Mouse (Mus musculus) embryo, embryonic 10 days (tissue): ENCODE measurements at regions not wholly inside any gene's neighbourhood (a gene's known extent, or its start where the extent isn't known, plus 50 kb on each side); places are given as distances from the start of the nearest gene placed in this dataset.
"Not testable (repeated sequence)": the region's sequence is repeated elsewhere in the genome, so short reads cannot be mapped to it uniquely, and the experiment has no call there.

Source experiments
- DNase-seq: peaks from one replicate; pipeline ENCODE4 v3.0.0-alpha.2; 2015; ENCODE audit warnings: low spot score

DNA sequence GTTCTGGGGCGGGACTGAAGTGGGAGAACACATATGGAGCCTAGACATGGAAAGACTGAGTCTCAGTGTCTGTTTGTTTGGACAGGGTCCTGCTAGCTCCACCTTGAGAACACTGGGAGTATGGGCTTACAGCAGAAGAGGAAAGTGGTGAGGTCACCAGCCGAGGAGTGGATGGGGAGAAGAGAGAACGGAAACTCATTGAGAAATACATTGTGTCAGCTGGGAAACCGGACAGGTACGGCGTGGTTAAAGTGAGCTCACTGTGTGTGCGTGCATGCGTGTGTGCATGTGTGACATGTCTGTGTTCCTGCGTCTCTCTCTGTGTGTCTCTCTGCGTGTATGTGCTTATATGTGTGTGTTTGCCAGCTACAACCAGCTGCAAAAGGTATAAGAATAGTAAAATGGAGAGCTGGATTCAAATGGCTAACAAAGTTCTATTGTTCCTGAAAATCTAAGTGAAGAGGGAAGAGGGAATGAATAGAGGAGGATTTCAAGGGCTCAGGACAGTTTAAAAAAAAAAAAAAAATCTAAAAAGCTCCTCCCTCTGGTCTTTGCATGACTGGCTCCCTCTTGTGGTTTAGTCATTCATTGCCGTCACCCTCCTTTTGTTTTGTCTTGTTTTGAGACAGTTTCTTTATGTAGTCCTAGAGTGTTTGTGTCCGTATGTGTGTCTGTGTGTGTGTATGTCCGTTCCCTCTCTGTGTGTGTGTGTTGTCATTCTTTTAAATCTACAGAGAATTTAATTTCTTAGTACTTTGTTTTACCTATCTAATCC is 52.0 kb upstream of the Ak4 start:
- peak; percentile 75 for DNase-seq

DNA sequence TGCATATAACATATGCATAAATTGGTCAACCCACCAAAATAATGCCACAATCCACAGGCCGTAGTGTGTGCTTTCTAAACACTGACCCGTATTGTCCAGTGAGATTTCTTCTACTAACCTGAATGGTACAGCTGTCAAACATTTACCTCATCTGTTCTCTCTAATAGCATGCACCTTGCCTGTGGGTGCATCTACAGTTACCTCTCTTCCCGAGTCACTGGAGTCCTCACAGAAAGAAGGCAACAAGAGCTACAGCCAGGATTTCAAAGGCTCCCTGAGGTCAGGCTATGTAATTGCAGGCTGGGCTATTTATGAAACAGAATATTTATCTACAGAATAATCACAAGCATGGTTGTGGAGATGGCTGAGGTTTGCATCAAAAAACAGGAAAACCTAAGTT is 53.8 kb upstream of the Ak4 start:
- no peak for DNase-seq

DNA sequence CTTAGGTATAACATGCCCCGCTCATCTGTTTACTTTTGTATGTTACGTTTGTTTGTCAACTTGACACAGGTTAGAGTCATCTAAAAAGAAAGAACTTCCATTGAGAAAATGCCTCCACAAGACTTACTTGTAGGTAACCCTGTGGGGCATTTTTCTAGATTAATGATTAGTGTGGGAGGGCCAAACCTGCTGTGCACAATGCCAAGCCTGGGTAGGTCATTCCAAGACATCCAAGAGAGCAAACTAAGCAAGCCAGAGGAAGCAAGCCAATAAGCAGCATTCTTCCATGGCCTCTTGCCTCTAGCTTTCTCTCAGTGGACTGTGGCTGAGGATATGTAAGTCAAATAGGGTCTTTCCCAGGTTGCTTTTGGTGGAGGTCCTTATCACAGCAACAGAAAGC is 54.4 kb upstream of the Ak4 start:
- DNase-seq, result no peak

DNA sequence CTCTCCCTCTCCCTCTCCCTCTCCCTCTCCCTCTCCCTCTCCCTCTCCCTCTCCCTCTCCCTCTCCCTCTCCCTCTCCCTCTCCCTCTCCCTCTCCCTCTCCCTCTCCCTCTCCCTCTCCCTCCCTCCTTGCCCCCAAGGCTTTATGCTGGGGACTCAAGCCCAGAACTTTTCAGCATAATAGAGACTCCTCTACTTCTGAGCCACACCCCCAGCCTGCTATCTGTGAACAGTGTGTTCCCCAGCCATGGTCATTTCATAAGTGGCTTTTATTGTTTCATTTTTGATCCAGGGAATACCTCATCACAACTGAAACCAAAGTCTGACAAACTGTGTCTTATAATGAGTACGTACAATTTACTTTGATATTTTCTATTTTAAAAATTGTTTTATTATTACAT is 55.8 kb upstream of the Ak4 start:
- not testable (repeated sequence) for DNase-seq

DNA sequence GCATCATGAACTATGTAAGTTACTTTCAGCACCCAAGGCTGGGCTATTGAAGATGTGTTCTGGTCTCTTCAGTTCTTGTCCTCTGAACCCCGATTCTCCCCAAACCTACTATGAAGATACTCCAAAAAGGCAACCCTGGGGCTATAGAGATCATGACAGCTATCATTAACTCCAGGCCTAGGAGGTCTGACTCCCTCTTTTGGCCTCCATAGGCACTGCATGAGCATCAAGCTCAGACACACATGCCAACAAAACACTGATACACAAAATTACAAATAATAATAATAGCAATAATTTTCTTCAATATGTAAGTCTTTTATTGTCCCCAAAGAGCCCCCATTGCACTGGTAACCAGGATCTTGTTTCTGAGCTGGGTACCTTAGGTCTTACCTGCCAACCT is 57.3 kb upstream of the Ak4 start:
- DNase-seq, result no peak

DNA sequence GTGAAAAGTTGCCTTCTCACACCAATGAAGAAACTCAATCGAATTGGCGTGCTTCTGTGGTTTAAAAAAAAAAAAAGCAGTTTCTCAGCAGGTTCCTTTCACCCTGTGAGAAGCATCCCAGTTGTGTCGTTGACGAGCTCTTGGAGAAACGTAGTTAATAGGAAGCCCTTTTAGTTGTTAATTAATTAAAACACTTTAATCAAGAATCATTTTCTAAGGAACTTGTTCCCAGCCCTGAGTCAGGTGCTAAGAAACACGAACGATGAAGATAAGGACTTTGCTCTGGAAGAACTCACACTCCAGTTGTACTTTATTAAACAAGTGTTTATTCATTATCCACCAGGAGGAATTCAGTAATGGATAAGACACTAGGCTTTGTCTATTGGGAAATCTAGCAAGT is 58.8 kb upstream of the Ak4 start:
- DNase-seq, result no peak

DNA sequence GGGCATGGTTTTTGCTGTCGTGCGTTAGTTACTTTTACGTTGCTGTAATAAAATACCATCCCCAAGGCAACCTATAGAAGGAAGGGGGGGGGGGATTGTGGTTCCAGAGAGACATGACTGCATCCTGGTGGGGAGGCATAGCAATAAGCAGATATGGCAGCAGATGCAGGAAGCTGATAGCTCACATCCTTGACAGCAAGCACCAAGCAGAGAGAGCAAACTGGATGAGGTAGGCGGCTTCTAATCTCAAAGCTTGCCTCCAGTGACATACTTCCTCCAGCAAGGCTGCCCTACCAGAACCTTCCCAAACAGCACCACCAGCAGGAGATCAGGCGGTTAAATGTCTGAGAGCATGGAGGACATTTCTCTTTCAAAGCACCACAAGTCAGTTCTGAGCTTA is 60.0 kb upstream of the Ak4 start:
- no peak for DNase-seq

DNA sequence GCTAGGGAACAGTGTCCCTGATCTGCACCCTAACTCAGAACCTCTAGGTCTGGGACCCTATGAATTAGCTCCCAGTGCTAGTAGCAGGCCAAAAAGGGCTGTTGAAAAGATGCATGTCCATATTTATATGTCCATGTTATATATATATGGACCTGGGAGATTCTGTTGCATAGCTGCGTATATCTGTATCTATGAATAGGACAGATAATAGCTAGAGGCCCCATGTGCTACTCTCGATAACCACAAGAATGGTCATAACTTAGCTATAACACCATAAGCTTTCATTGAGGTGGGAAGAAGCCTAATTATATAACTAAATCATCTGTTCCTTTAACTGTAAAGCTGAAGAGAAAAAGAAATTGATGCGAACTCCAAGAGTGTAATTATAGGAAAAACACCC is 60.6 kb upstream of the Ak4 start:
- DNase-seq, result no peak

DNA sequence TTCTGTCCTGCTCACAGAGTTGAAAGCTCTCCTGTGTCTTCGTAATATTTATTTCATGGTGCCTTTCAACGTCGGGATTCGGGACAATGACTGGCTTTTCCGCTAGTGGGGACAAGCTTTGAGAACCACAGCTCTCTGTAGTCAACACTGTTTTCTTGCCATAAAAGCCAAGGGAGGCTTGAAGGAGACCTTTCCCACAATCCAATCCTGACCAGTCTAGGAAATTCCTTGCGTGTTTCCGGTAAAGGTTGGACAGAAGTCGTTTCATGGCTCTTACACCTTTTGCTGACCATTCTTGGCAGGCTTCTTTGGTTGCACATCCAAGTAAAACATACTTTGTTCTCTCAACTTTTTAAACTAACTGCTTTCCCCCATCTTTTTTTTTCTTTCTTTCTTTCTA is 61.2 kb upstream of the Ak4 start:
- no peak for DNase-seq

DNA sequence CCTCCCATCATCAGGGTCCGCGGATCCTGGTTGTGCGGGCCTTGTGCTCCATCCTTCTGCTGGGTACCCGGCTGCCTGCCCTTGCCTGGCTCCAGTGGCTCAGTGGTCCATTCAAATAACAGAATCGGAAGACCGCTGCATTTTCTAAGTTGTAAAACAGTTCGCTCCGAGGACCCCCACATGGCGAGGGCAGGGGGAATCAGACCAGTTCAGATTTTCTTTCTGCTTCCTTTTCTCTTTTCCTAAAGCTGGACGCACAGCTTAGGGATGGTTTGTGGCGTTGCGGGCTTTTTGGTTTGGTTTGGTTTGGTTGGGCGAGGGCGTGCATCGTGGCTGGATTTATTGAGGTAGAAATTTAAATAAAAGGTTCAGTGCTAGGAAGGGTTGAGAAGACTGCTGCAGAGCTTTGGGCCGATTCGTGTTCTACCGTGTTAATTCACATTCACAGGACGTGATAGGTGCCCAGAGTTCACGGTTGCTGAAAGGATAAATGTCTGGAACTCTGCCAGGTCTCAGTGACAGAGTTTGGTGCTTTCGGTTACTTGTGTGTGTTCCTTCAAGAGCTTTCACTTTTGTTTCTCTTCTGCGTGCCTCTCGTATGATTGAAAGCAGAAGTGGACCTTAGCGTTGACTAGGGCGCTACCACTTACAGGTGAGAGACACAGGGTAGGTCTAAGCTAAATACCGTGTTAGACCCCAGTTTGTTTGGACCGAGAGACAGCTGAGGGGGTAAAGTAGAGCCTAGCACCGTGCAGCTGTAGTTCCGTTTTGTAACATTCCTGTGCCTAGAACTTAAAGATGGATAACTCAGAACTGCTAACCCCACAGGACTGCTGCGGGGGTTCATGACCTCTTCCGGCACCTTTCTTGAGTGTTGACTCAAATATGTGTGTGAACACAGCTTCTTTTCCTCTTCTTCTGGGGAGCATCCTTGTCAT is 61.9 kb upstream of the Ak4 start:
- peak; percentile 28 for DNase-seq

DNA sequence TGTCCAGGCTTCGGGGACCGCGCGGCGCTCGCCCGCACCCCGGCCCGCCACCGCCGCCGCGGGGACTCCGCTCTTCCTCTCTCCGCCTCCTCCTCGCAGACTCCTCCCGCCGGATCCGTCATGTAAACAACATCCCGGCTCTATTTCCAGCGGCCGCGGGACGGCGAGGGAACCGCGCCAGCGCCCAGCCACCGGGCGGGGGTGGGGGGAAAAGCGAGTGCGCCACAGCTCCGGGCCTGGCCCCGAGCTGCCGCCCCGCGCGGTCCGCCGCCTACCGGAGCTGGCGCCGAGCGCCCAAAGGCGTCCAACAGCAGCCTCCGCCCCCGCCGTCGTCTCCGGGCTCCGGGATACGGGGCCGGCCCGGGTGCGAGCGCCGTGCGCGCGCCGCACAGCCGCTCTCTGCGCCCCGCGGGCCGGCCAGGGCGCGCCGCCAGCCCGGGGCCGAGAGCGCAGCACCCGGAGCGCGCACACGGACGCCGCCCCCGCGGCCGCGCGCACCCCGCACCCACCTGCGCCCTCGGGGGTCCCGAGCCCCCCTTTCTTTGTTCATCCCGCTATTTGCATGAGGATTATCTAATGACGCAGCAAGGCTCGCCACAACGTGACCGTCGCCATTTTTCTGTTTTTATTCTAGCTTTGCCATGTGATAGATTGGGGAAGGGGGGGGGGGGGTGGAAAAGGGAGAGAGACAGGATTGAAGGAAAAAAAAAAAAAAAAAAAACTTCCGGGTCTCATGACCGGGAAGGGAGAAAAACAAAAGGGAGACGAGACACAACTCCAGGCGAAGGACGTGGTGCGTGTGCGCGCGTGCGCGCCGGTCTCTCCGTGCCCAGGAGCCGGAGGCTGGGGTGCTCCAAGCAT is 62.8 kb upstream of the Ak4 start:
- DNase-seq, result peak; percentile 85

DNA sequence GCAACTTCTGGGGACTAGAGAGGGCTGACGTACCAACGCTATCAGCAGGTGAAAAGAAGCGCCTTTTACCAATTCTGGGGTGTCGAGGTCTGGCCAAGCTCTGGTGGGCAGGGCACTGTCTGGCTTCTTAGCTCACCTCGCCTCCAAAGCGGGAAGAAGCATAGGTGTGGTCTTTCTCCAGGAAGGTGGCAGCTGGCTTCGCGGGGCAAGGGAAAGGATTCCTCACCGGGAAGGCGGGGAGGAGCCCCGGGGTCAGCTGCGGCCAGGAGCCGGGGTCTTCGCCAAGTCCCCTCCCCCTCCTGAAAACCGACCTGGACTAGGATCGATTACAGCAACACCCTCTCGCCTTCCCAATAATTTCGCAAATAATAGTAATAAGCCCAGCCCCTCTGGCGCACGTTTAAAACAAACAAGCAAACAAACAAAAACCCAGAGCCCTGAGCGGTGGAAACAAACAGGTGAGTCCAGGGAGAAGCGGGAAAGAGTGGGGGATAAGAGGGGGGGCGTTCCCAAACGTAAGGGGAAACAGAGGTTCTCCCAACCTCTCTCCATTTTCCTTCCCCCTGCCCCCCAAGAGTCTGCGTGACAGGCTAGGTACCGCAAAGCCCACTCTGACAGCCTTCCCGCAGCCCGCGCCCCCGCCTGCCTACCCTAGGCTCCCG is 63.5 kb upstream of the Ak4 start:
- DNase-seq, result peak; percentile 16

DNA sequence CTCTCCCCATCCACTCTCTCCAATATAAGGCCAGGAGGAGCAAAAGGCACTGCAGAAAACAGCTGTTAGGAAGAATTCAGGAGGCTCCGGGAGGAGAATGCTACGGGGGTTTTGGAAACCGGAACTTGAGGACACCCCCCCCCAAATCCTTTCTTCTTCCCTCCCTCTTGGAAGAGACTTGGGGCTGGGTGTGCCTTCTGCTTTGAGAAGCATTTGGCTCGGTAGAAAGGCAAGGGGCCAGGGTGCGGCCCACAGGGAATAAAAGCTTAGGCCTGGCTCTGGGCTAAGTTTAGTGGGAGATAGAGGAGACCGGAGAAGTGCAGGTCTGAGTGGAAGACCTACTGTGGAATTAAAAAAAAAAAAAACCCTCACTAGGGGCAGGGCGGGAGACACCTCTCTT is 64.1 kb upstream of the Ak4 start:
- no peak for DNase-seq

DNA sequence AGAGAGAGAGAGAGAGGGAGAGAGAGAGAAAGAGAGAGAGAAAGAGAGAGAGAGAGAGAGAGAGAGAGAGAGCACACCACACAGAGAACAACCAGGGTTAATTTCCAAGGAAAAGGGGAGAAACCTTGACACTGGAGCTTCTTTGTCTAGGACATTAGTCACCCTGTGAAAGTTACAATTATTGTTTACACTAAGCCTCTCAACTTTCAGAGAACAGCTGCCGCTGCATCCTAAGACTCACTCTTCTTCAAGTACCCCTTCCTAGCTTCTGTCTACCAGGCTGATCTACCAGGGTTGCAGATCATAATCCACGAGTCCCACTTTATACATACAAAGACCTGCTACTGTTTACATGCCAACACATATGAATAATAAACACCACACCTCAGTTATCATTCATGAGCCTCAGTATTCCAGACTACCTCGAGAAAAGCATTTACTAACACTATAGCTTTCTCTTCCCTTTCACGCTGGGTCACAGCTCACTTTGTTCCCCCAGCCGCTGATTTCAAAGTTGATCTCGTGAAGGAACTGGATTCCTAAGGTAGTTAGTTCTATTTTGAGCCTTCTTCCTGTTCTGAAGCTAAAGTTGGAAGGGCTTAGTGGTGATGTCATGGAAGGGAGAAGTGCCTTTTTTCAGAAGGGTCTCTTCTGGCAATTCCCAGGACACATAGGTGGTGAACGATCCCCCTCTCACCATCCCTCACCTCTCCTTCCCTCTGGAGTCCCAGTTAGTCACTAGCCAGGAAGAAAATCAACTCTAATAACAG is 64.8 kb upstream of the Ak4 start:
- DNase-seq, result no peak

DNA sequence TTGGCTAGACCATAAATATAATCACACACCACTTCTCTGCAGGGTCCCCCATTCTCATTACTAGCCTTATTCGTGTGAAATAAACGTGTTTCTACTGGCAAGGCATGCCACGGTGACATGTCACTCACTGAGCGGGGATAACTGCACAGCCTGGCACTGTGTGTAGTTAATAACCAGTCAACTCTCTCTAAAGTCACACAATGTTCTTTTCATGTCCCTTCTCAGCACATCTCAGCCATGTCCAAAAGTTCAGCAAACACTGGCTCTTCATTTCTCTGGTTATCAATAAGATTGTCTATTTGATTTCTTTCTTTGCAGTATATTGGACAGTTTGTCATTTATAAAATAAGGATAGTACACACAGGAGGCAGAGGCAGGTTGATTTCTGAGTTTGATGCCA is 66.9 kb upstream of the Ak4 start:
- no peak for DNase-seq

DNA sequence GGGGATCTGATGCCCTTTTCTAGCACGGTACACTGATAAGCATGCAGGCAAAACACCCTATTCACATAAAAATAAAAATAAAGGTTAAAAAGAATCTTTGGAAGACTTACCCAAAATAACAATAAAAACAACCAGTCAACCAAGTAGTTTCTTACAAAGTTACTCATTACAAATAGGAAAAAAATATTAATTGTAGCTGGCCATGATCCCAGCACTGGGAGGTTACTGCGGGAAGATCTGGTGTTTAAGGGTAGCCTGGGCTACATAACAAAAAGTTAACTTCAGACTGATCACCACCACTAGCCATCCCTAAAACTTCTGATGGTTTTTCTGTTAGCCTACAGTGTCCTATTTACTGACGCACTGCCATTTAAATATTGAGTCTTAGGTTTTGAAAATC is 67.4 kb upstream of the Ak4 start:
- no peak for DNase-seq

DNA sequence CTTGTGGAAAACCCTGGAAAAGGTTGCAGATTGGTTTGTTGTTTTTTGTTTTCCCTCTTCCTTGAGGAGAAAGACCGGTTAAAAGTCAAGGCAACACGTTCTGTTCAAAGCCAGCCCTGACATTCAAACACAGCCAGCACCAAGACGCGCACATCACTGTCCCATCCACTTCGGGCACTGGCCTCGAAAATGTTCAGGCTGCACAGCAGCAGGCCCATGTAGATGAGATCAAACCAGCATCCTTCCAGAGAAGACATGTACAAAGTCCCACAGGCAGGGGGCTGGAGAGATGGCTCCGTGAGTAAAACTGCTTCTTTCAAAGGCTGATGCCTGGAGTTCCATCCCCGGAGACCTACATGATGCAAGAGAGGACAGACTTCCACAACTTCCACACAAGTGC is 68.4 kb upstream of the Ak4 start:
- no peak for DNase-seq

DNA sequence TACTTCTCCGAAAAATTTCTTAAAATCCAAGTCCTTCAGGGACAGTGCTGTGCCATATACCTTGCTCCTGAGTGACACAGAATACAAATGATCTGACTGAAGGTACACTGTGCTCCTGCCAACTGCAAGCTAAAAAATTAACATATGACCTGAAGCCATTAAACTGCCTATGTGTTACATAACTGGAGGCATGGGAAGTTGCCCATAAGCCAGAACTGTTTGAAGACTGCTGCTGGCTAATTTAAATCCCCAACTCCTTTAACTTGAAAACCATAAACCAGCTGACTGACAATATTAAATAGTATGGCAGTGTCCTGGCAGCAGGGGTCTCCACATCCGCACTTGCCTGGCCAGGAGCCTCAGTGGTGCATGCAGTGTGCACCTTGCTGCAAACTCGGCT is 68.9 kb upstream of the Ak4 start:
- no peak for DNase-seq

DNA sequence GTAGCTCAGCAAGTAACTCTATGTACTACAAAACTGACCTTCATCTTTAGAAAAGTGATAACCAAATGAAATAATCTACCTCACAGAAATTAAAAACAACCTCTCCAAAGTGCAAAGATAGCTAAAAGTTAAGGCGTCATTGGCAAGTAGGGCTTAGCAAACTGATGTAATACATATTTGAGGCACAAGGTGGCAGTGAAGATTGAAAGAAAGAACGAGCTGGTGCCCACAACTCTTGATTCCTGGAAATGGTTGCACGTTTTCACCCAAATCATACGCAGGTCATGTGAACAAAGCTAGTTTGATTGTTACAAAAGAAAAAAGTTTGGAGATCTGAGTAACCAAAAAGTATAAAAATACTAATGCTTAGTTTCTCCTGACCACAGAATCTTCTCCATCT is 69.7 kb upstream of the Ak4 start:
- peak; percentile 78 for DNase-seq

DNA sequence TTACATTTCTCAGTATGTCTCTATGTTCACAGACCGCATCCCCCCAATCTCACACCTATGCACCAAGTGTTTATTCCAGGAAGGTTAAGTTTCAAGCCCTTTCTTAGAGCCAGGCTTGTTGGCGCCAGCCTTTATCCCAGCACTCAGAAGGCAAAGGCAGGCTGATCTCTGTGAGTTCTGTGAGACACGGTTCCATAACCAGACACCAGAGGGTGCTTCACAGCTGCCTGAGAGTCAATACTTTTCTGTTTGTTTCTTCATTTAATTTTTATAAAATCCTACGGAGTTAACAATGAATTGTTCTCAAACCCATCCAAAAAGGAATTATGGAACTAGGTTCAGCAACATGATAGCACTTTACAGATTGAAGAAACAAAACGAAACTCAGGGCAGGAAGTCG is 71.8 kb upstream of the Ak4 start:
- no peak for DNase-seq

DNA sequence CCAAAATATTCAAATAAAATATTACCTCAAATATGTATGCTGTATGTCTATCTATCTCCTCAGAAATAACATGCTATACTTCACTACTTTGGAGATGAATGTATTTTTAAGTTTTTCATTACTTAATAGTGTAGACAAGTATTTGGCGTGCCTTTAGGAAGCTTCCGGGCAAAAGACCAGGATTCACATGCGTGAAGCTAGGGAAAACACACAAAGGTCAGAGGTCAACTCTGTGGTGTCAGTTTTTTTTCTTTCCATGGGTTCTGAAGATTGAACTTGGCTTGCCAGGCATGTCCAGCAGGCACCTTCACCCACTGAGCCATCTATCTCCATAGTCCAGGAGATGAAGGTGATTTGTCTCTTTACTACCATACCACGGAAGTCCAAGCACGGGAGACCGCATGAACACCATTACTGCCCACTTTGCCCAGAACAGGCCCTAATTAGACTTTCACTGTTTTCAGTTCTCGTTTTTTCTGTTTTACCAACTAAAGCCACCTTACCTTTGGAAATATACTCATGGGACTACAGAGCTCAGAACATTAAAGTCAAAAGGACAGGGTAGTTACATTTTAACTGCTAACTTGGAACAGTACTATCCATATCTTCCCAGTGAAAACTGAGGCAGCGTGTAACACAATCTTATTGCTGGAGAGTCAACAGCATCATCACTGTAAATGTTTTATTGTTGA is 76.9 kb upstream of the Ak4 start:
- DNase-seq, result no peak
